Mouse (Mus musculus) neutrophil, adult 65 days (primary cell): ENCODE measurements around the gene Olfr1308. TPM values are rescaled to one million over a fixed set of nuclear protein-coding genes. Genes with fewer than 3 reads are reported as not detected.

Source experiments
- total RNA-seq: library from RNA; stranded (reverse); gene quantifications from 2 replicates; pipeline ENCODE4 v1.2.4, GENCODE M21; 2023

Gene Olfr1308
- not detected in 2 replicates for total RNA-seq

DNA sequence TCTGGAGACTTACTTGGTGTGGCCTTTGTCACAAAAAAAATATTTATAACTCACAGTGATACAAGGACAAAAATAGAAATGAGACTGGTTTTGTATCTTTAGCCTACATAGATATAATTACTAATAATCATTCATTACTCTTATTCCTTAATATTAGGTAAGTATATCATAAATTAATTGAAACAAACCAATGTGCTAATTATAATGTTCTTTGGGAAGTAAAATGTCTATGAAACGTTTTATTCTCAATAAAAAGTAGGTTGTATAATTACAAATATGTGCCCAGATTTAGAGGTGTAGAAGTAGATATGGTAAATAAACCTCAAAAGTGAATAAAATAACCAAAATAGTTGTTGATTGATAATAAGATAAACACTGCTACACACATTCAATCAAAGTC is at the start of gene Olfr1308:
TSS of gene Olfr1308 (minus strand) at position 101 of the 400 bp plus-strand sequence.

DNA sequence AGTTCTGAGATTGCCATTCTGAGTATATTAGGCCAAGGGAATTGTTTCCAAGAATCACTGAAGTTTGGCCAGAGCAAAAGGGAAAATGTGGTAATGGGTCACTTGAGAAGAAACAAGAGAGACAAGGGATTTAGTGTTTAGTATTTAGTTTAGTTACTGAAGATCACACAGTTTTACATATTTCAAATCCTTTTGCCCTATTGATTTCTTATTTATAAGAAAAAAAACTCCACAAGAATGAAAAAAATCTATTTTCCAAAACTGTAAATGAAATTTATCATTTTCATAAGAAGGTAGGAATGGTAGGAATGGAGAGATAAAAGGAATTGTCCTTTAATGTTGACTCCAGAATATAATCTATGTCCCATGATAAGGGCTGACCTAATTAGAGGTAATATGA is 47.9 kb upstream of the Olfr1308 start, which contains the start of gene Olfr1310:
TSS of gene Olfr1310 (minus strand) at position 101 of the 400 bp plus-strand sequence.

DNA sequence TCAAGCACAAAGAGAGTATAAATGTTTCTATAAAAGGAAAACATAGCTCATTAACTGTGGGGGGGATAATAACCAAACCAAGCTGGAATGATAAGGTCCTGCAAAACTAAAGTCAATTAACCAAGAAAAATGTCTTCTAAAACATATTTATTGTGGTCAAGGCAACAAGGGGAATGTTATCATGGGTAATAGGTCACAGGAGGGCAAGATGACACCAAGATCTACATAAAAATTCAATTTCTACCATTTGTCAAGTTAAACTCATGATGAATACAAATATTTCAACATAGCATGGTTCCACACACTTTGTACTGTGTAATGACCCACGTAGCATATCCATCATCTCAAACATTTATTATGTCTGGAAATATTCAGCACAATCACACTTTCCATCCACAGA is 25.4 kb upstream of the Olfr1308 start, which contains the start of gene Olfr1309:
TSS of gene Olfr1309 (minus strand) at position 101 of the 400 bp plus-strand sequence.

DNA sequence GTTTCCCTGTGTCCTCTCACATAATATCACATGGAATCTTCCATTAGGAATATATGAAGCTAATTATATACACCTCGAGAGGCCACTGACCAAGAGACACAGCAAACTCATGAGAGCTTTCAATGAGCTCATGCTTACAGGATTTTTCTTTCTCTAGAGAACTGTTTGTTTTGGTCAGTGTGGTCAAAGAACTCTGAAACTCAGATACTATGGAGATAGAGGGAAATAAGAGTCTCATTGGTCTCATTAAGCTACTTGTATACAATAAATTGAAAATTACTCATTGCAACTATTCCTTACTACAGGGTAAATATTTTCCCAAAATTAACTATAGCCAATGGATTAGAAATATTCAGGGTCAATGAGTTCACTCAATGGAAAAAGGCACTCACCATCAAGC is 15.4 kb downstream of the Olfr1308 start, which contains the start of gene Olfr1307:
TSS of gene Olfr1307 (minus strand) at position 101 of the 400 bp plus-strand sequence.

DNA sequence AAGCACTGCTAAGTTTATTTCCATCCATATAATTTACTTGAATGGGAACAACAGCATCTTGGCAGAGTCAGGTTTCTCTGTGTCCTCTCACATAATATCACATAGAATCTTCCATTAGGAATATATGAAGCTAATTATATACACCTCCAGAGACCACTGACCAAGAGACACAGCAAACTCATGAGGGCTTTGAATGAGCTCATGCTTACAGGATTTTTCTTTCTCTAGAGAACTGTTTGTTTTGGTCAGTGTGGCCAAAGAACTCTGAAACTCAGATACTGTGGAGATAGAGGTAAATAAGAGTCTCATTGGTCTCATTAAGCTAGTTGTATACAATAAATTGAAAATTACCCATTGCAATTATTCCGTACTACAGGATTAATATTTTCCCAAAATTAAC is 48.6 kb downstream of the Olfr1308 start, which contains the start of gene Olfr1306:
TSS of gene Olfr1306 (minus strand) at position 101 of the 400 bp plus-strand sequence.

Other genes starting within 250 kb of the Olfr1308 start
- not detected in 2 replicates for gene Olfr1301, start 213.9 kb downstream of the Olfr1308 start, total RNA-seq
- gene Olfr1302, start 187.5 kb downstream of the Olfr1308 start, total RNA-seq: not detected in 2 replicates
- gene Olfr1303, start 144.6 kb downstream of the Olfr1308 start, total RNA-seq: not detected in 2 replicates
- not detected in 2 replicates for gene Olfr1305, start 87.8 kb downstream of the Olfr1308 start, total RNA-seq
- not detected in 2 replicates for gene Olfr1306, start 48.7 kb downstream of the Olfr1308 start, total RNA-seq
- 0.06 and 0.09 TPM in 2 replicates for gene Olfr1307, start 15.5 kb downstream of the Olfr1308 start, total RNA-seq
- not detected in 2 replicates for gene Olfr1309, start 25.3 kb upstream of the Olfr1308 start, total RNA-seq
- not detected in 2 replicates for gene Olfr1310, start 47.8 kb upstream of the Olfr1308 start, total RNA-seq
- gene Olfr1311, start 59.5 kb upstream of the Olfr1308 start, total RNA-seq: not detected in 2 replicates
- not detected in 2 replicates for gene Olfr1312, start 85.3 kb upstream of the Olfr1308 start, total RNA-seq
- not detected in 2 replicates for gene Olfr1313, start 112.9 kb upstream of the Olfr1308 start, total RNA-seq
- not detected in 2 replicates for gene Olfr1314, start 131.8 kb upstream of the Olfr1308 start, total RNA-seq
- gene Olfr1315-ps1, start 150.5 kb upstream of the Olfr1308 start, total RNA-seq: not detected in 2 replicates
- not detected in 2 replicates for gene Olfr1316, start 170.0 kb upstream of the Olfr1308 start, total RNA-seq
- gene Olfr1317, start 175.4 kb upstream of the Olfr1308 start, total RNA-seq: not detected in 2 replicates
- gene Olfr1318, start 189.3 kb upstream of the Olfr1308 start, total RNA-seq: not detected in 2 replicates